In the genomic region with DNA sequence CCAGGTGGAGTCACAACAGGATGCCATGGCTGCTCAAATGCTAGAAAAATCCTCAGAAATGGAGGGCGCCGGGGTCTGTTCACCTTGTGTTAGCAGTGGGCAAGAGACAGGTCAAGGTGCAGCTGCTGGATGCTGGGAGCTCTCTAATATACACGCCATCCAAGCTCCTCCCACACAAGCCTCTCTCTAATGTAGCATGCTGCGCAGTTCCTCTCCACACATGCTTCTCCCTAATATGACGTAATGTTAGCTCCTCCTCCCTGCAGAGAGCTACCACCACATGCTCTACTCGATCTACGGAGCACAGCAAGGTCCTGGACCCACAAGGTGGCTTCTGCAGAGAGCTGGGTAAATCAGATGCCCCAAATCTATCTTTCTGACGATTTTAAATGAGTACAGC, we compare ENCODE assay signal across 8 mouse cellular contexts. TPM values are rescaled to one million over a fixed set of nuclear protein-coding genes. Genes with fewer than 3 reads are reported as not detected.
DNase-seq lines count a peak whose midpoint lies in the region; ATAC-seq and TF ChIP-seq lines count a peak whose summit lies in the region.

No protein-coding gene starts in this region.

- H3K27ac ChIP-seq in forebrain, embryonic 15.5 days (replicated peaks), result no peak overlapping the region
- H3K27ac ChIP-seq in forebrain, embryonic 14.5 days (ENCODE audit: low read depth, low read length), result no peak overlapping the region
- no peak overlapping the region for H3K27ac ChIP-seq in spleen, adult 2 months (ENCODE audit: insufficient read depth, low read length)

- 75% methylated on average over 8 of the region's 8 CpGs for WGBS in forebrain, embryonic 15.5 days
- WGBS in forebrain, embryonic 14.5 days, result 73% methylated on average over 8 of the region's 8 CpGs
- 26% methylated on average over 8 of the region's 8 CpGs for WGBS in spleen, adult 2 months

- H3K27me3 ChIP-seq in forebrain, embryonic 15.5 days, result no peaks in the 10 kb centered on the region
- H3K27me3 ChIP-seq in forebrain, embryonic 14.5 days (replicated peaks; ENCODE audit: control insufficient read depth, insufficient read depth, low read length), result no peaks in the 10 kb centered on the region
- H3K27me3 ChIP-seq in spleen, adult 2 months (ENCODE audit: control insufficient read depth, insufficient read depth, low read length), result no peaks in the 10 kb centered on the region

- TF ChIP-seq CTCF in spleen, adult 2 months (IDR thresholded peaks at IDR 0.05; ENCODE audit: extremely low read depth, insufficient read depth, insufficient read length, insufficient replicate concordance), result no peak

- H3K4me3 ChIP-seq in forebrain, embryonic 15.5 days, result no peak overlapping the region
- no peak overlapping the region for H3K4me3 ChIP-seq in forebrain, embryonic 14.5 days (ENCODE audit: low read depth, low read length)
- 0 out of 2 replicates have a peak overlapping the region, but pooled peaks have one; percentile 5 for H3K4me3 ChIP-seq in spleen, adult 2 months (ENCODE audit: extremely low read depth, insufficient read depth, insufficient read length)

- H3K36me3 ChIP-seq in forebrain, embryonic 15.5 days, result no peaks in the 10 kb centered on the region
- no peaks in the 10 kb centered on the region for H3K36me3 ChIP-seq in forebrain, embryonic 14.5 days (ENCODE audit: control insufficient read depth, insufficient read depth, low read length)
- no peaks in the 10 kb centered on the region for H3K36me3 ChIP-seq in spleen, adult 2 months (ENCODE audit: control insufficient read depth, insufficient read depth, low read length)

- no peak overlapping the region for H3K9ac ChIP-seq in forebrain, embryonic 15.5 days (replicated peaks)
- no peak overlapping the region for H3K9ac ChIP-seq in forebrain, embryonic 14.5 days (ENCODE audit: low read length)

- no peak overlapping the region for H3K4me2 ChIP-seq in forebrain, embryonic 15.5 days (replicated peaks)
- no peak overlapping the region for H3K4me2 ChIP-seq in forebrain, embryonic 14.5 days (ENCODE audit: low read length)

- no peak for DNase-seq in forebrain, embryonic 14.5 days (ENCODE audit: low spot score)
- DNase-seq in spleen, adult 2 months (ENCODE audit: low read depth in 1 of 2, low spot score in 2 of 2), result peak in 1 of 2 experiments; percentile 41
- DNase-seq in spleen, postnatal 14 days (ENCODE audit: low spot score in 2 of 2), result no peak
- DNase-seq in liver, result peak; percentile 20
- no peak for DNase-seq in urinary bladder, adult 2 months (ENCODE audit: low spot score)
- no peak for DNase-seq in heart, adult 8-10 months (ENCODE audit: low spot score)
- DNase-seq in urinary bladder, postnatal 14 days (ENCODE audit: low spot score), result no peak

- peak; percentile 58; the same call in 1 of the 2 replicates for ATAC-seq in forebrain, embryonic 15.5 days (replicated peaks)
- no peak for ATAC-seq in forebrain, embryonic 14.5 days

- no peak for TF ChIP-seq POLR2A in spleen, adult 2 months (IDR thresholded peaks at IDR 0.05; ENCODE audit: low read depth, low read length)

- no peaks in the 10 kb centered on the region for H3K4me1 ChIP-seq in forebrain, embryonic 15.5 days
- H3K4me1 ChIP-seq in forebrain, embryonic 14.5 days (ENCODE audit: control insufficient read depth, insufficient read depth, low read length), result no peaks in the 10 kb centered on the region
- no peaks in the 10 kb centered on the region for H3K4me1 ChIP-seq in spleen, adult 2 months (ENCODE audit: control insufficient read depth, insufficient read depth, insufficient read length)

- no peaks in the 10 kb centered on the region for H3K9me3 ChIP-seq in forebrain, embryonic 15.5 days
- H3K9me3 ChIP-seq in forebrain, embryonic 14.5 days (replicated peaks; ENCODE audit: control insufficient read depth, low read length), result no peaks in the 10 kb centered on the region

RNA-seq across cellular contexts. Expression of a gene that starts 50.8 kb away (rescaled TPM):
- 3.3 TPM in 2 replicates for polyA plus RNA-seq in forebrain, embryonic 15.5 days (2015; fragmentation: Nextera tagmentation; extraction: Ambion mirVana)
- polyA plus RNA-seq in forebrain, embryonic 14.5 days (2014; fragmentation: Nextera tagmentation; extraction: Ambion mirVana), result 4.2 and 4.3 TPM in 2 replicates
- 0.06 and 0.13 TPM in 2 replicates for polyA plus RNA-seq in spleen, adult 2 months (2012; rRNA removed)
- polyA plus RNA-seq in urinary bladder, adult 2 months (2012; rRNA removed), result 0.04 TPM in 2 replicates
- not detected for total RNA-seq in heart, adult 8-10 months (2022)
